Mouse (Mus musculus): ENCODE measurements around the gene Tyw1.

- TF ChIP-seq GATA1 (IDR thresholded peaks at IDR 0.05; ENCODE audit: low read length) (no peak), TAL1 (IDR thresholded peaks at IDR 0.05; ENCODE audit: low read length) (no peak)
Measured at GRCm38 (mm10) chr5:130325486-130325885, 70.1 kb downstream of the Tyw1 start.

Measured in erythroblast, embryonic 14.5 days (primary cell).